Mouse (Mus musculus) left cerebral cortex, postnatal 25 days (tissue): ENCODE results near the gene Abca5. TPM values are rescaled to one million over a fixed set of nuclear protein-coding genes. Genes with fewer than 3 reads are reported as not detected.
A peak's percentile ranks its signal among the peaks of the same experiment; 100 is the strongest.
"Not testable (repeated sequence)": the region's sequence is repeated elsewhere in the genome, so short reads cannot be mapped to it uniquely, and the experiment has no call there.

ENCODE experiments used
- DNase-seq, 2 experiments: peaks; one replicate each; pipeline ENCODE4 v3.0.0; 2022; ENCODE audit warnings: low spot score in 2 of 2, mixed read lengths in 1 of 2
- intact Hi-C: fragments of 180-260 bp; cut with DNase I; formaldehyde crosslinking; loops from one replicate; pipeline ENCODE4 v1.15.1; 2025
- total RNA-seq, 2 experiments: library from RNA; stranded (reverse); gene quantifications; 2 replicates each; pipeline ENCODE4 v1.2.3; 2021

Abca5 gene
- 10 to 100 TPM; 45.0 to 48.3 TPM for total RNA-seq

GRCm38 (mm10) chr11:110337289-110338245 lies at the start of gene Abca5:
Gene Abca5 (minus strand): TSS chr11:110337716.
- intact Hi-C loops = no loop called here
- DNase-seq = peak; percentile 88 to 91

- intact Hi-C loops = no loop called here
- no peak for DNase-seq
These were observed 48.0 kb upstream of the Abca5 start for GRCm38 (mm10) chr11:110385487-110385886.

DNA sequence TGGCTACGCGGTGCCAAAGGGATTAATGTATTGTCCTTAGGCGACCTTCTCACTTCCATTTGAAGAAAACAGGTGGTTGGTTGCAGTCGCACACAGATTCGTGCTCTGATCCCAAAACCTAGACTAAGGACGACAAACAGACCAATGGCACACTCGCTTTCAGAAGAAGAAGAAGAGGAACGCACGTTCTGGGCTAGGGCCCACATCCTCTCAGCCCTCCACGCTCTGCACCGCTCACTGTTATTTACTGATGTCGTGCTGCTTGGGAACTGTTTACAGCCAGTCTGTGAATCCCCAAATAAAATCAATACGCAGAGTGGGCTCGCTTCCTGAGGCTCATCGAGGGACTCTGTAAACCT lies 42.8 kb upstream of the Abca5 start:
- intact Hi-C loops = loop anchor here (5.0 kb wide), 1 partner anchor 102 kb away; no protein-coding TSS in a partner anchor
- no peak for DNase-seq

GRCm38 (mm10) chr11:110379661-110380309 lies 42.3 kb upstream of the Abca5 start:
- intact Hi-C loops = loop anchor here (5.0 kb wide), 1 partner anchor 103 kb away; no protein-coding TSS in a partner anchor
- peak; percentile 47 to 69 for DNase-seq

DNA sequence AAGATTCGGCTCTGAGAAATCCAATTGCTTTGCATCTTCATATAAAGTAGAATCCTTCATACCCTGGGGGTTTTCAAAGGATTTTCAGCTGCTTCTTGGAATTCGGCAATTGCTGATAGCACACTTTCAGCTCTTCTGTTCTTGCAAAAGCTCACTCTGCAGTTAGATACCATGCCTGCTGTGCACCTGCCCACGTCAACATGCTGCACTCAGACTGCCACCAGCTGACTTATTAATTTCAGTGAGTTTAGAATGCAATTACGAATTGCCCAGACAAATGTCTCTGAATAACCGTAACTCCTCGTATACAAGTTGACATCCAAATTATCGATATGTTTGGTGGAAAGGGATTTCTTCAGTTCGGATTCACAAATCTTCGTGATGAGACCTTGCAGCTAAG lies 36.5 kb upstream of the Abca5 start:
- peak; percentile 11 to 30 for DNase-seq
- intact Hi-C loops = no loop called here

GRCm38 (mm10) chr11:110372266-110372954 lies 34.9 kb upstream of the Abca5 start:
- no peak for DNase-seq
- intact Hi-C loops = no loop called here

DNA sequence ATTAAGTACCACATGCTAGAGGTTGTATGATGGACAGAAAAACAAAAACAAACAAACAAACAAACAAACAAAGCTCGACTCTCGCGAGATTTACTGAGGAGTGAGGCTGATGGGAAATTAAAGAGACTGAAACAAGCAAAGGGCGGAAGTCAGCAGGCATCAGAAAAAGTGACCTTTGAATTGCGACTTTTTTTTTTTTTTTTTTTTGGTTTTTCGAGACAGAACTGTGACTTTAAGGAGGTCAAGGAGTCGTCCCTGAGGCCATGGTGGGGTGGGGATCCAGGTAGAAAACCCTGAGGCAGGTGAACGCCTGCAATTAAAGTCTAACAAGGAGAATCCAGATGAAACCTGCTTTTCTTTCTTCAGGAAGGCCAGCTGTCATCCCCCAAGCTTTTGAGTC lies 34.3 kb upstream of the Abca5 start:
- intact Hi-C loops = no loop called here
- no peak for DNase-seq

- intact Hi-C loops = loop anchor here (5.0 to 10.0 kb wide), 2 partner anchors 128 to 1165 kb away; no protein-coding TSS in a partner anchor
- DNase-seq = no peak
These were observed 31.9 kb upstream of the Abca5 start for GRCm38 (mm10) chr11:110369312-110370019.

GRCm38 (mm10) chr11:110367638-110368037 lies 30.1 kb upstream of the Abca5 start:
- no peak for DNase-seq
- intact Hi-C loops = loop anchor here (5.0 to 10.0 kb wide), 2 partner anchors 130 to 1167 kb away; no protein-coding TSS in a partner anchor

GRCm38 (mm10) chr11:110366902-110367301 lies 29.4 kb upstream of the Abca5 start:
- no peak for DNase-seq
- intact Hi-C loops = loop anchor here (5.0 to 10.0 kb wide), 2 partner anchors 130 to 1168 kb away; no protein-coding TSS in a partner anchor

DNA sequence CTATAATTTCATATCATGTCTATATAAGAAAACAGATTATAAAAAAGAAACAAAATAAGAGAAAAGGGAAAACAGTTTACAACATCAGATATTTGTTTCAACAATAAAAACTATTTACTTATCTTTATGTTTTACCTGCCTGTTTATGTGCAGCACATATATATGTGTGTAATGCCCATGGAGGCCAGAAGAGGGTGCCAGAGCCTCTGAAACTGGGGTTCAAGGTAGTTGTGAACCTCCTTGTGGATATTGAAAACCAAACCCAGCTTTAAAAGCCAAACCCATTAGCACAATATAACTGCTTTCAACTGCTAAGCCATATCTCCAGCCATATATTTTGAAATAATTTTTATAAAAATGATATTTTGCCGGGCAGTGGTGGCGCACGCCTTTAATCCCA lies 27.5 kb upstream of the Abca5 start:
- intact Hi-C loops = loop anchor here (5.0 to 10.0 kb wide), 2 partner anchors 132 to 1170 kb away; no protein-coding TSS in a partner anchor
- DNase-seq = peak in 1 of 2 experiments; percentile 24

DNA sequence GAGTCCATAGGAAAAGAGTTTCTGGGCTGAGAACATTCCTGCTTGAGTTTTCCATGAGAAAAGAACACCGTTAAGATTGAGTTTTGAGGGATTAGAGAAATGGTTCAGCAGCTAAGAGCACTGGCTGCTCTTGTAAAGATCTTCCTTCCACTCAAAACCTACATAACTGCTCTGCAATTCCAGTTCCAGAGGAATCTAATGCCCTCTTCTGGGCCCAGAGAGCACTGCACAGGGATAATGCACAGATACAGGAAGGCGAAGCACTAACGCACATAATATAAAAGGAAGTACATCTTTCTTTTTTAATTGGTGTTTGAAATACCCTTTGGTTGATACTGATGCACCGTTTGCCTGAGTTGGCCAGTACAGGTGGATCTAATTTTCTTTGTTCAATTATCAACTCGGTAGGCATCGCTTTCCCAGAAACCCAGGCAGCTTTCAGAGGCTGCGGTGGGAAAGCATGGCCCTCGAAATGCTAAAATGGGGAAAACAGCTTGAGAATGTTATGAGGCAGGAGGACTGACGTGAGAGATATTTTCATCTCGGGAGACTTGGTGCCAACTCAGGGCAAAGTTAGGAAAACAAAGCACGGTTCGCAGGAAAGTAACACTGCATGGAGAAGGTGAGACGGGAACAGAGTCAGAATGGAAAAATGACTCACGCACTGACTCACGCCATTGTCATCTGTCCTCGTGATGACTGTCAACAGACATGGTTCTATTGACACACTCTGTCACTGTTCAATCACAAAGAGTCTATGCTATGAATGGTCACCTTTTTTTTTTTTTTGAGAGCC lies 20.4 kb upstream of the Abca5 start:
- DNase-seq = peak; percentile 53 to 85
- intact Hi-C loops = loop anchor here (10.0 kb wide), 1 partner anchor 707 kb away; the partner anchor contains the start of gene Kcnj2

GRCm38 (mm10) chr11:110355131-110355530 lies 17.6 kb upstream of the Abca5 start:
- intact Hi-C loops = loop anchor here (10.0 kb wide), 1 partner anchor 710 kb away; the partner anchor contains the start of gene Kcnj2
- not testable (repeated sequence) for DNase-seq

- intact Hi-C loops = loop anchor here (10.0 kb wide), 1 partner anchor 711 kb away; the partner anchor contains the start of gene Kcnj2
- DNase-seq = peak in 1 of 2 experiments; percentile 55
These were observed 16.7 kb upstream of the Abca5 start for GRCm38 (mm10) chr11:110354261-110354660.

GRCm38 (mm10) chr11:110348170-110348569 lies 10.7 kb upstream of the Abca5 start:
- DNase-seq = no peak
- intact Hi-C loops = no loop called here

DNA sequence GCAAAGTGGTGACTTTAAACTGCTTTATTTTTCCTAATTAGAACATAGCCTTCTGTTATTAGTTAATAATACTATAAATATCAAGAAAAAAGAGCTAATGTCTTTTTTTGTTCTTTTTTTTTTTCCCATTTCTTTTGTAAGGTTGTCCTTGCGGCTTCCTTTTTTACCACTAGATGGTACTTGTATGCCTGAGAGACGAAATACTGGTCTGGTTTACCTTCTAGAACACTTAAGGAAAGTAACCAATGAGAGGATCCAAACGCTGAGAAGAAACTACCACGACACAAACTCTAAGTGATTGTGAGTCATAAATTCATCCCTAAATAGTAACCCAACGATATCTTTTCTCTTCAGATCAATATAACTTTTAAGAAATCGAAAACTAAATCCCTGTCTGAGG lies 10.3 kb upstream of the Abca5 start:
- intact Hi-C loops = no loop called here
- DNase-seq = no peak

DNA sequence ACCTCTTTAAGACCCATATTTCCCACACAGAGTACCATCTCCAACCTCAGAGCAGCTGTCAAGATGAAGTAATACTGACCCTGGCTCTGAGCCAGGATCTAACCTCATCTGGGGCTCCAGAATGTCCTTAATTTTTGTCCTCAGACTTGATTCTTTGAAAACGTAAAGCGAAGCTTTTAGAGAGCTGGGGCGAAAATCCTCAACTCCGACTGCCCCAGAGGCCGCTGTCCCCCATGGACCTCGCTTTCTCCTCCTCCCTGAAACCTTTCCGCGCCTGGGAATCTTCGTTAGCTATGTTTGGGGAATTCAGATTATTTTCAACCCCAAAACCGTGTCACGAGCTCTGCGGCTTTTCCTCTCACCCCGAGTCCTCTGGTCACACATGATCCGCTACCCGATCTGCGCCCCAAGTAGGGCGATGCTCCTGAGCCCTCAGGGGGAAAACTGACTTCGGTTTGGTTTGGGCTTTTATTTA lies 665 bp downstream of the Abca5 start:
- DNase-seq = peak; percentile 13 to 16
- intact Hi-C loops = no loop called here

DNA sequence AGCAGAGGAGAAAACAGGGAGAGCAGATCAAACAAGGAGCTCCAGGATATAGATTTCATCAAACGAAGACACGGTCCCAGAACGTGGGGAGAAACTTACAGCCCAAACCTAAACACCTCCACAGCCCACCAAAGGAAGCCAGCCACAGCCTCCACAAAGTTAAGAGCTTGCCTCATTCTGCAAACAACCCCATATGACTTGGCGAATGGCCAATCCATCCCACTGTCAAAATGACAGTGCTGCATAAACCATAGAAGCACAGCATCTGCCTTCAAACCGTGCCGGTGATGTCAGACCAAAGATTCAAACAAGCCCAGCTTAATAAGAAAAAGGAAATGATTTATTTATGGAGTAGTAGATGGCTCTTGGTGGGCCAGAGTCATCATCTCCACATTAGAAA lies 7.4 kb downstream of the Abca5 start:
- intact Hi-C loops = no loop called here
- peak; percentile 32 to 49 for DNase-seq
